Mouse (Mus musculus) central nervous system, embryonic 11.5 days (tissue): ENCODE measurements around the gene Gca. TPM values are rescaled to one million over a fixed set of nuclear protein-coding genes. Genes with fewer than 3 reads are reported as not detected.

Experiments
- polyA plus RNA-seq: library from polyadenylated mRNA; depleted of rRNA; stranded (reverse); fragments of >200 nt; gene quantifications from 2 replicates; pipeline ENCODE4 v1.2.3, GENCODE M21; 2012; rRNA removed

The Gca gene
- 3.1 and 3.9 TPM in 2 replicates for polyA plus RNA-seq

GRCm38 (mm10) chr2:62664135-62664670 lies at the start of gene Gca:
Gca (plus strand) TSS chr2:62664285.

GRCm38 (mm10) chr2:62646014-62646645 lies 18.0 kb upstream of the Gca start, which contains the start of gene Ifih1:
Ifih1 (minus strand) TSS chr2:62646255.

Other genes with a start within 250 kb of the Gca start
- 1.6 and 3.4 TPM in 2 replicates for gene Gcg, start 180.6 kb upstream of the Gca start, polyA plus RNA-seq
- gene Fap, start 90.2 kb upstream of the Gca start, polyA plus RNA-seq, result 2.2 and 10.0 TPM in 2 replicates
- 0.67 and 0.77 TPM in 2 replicates for gene Ifih1, start 18.0 kb upstream of the Gca start, polyA plus RNA-seq